Mouse (Mus musculus) myocyte (in vitro differentiated cells): ENCODE measurements around the gene Anks1b.

Experiments
- MAX ChIP-seq: IDR thresholded peaks from one replicate; pipeline ENCODE4 v1.6.1; 2011; ENCODE audit warnings: low read depth, mild to moderate bottlenecking, control low read depth
- MYOD1 ChIP-seq, 3 experiments: IDR thresholded peaks; one replicate each; pipeline ENCODE4 v1.6.1; 2011; ENCODE audit warnings: control low read depth in 2 of 3, low read depth in 2 of 3, mild to moderate bottlenecking in 2 of 3, moderate library complexity in 1 of 3; ENCODE audit not compliant: insufficient read length in 2 of 3, control insufficient read depth in 1 of 3
- MYOG ChIP-seq, 3 experiments: IDR thresholded peaks; one replicate each; pipeline ENCODE4 v1.6.1; 2011; ENCODE audit warnings: control low read depth in 2 of 3, low read depth in 2 of 3, mild to moderate bottlenecking in 2 of 3; ENCODE audit not compliant: insufficient read length in 2 of 3, control insufficient read depth in 1 of 3, insufficient read depth in 1 of 3
- POLR2A ChIP-seq: IDR thresholded peaks from one replicate; pipeline ENCODE4 v1.6.1; 2011; ENCODE audit warnings: low read depth, mild to moderate bottlenecking, control low read depth, moderate library complexity; ENCODE audit not compliant: insufficient read length

- TF ChIP-seq POLR2A (no peak), MAX (no peak), MYOD1 (IDR thresholded peaks at IDR 0.05; ENCODE audit: control insufficient read depth in 1 of 3, insufficient read length in 2 of 3, low read depth in 2 of 3) (no peak), MYOG (IDR thresholded peaks at IDR 0.05; ENCODE audit: control insufficient read depth in 1 of 3, insufficient read depth in 1 of 3, insufficient read length in 2 of 3, low read depth in 2 of 3) (no peak)
Observed at GRCm38 (mm10) chr10:90535370-90535769, 662.1 kb downstream of the Anks1b start.
